Mouse (Mus musculus) embryonic facial prominence, embryonic 12.5 days (tissue): Measurements from ENCODE around the gene BC030867. TPM values are rescaled to one million over a fixed set of nuclear protein-coding genes. Genes with fewer than 3 reads are reported as not detected.

ENCODE experiments used
- ATAC-seq: fragments of 200-750 bp; cut with Nextera tagmentation; 2 replicates; pipeline ENCODE4 v1.8.0; 2017; ENCODE audit not compliant: insufficient number of reproducible peaks, insufficient read depth, low FRiP score, low TSS enrichment
- H3K27ac ChIP-seq: fragments of 300-500 bp; sonication (generic); 2 replicates; pipeline ENCODE4 v1.5.1; 2016; ENCODE audit warnings: mild to moderate bottlenecking
- H3K27me3 ChIP-seq: fragments of 300-500 bp; sonication (generic); 2 replicates; pipeline ENCODE4 v1.6.1; 2016; ENCODE audit warnings: mild to moderate bottlenecking, moderate library complexity
- H3K36me3 ChIP-seq: fragments of 300-500 bp; sonication (generic); 2 replicates; pipeline ENCODE4 v1.6.1; 2016; ENCODE audit warnings: mild to moderate bottlenecking
- H3K4me1 ChIP-seq: fragments of 300-500 bp; sonication (generic); 2 replicates; pipeline ENCODE4 v1.6.1; 2016
- H3K4me2 ChIP-seq: fragments of 300-500 bp; sonication (generic); replicated peaks from 2 replicates; pipeline ENCODE4 v1.6.1; 2016; ENCODE audit warnings: mild to moderate bottlenecking, moderate library complexity
- H3K4me3 ChIP-seq: fragments of 300-500 bp; sonication (generic); 2 replicates; pipeline ENCODE4 v1.5.1; 2016; ENCODE audit warnings: mild to moderate bottlenecking
- H3K9ac ChIP-seq: fragments of 300-500 bp; sonication (generic); 2 replicates; pipeline ENCODE4 v1.6.1; 2016; ENCODE audit warnings: mild to moderate bottlenecking, moderate library complexity
- H3K9me3 ChIP-seq: fragments of 300-500 bp; sonication (generic); 2 replicates; pipeline ENCODE4 v1.6.1; 2016; ENCODE audit warnings: mild to moderate bottlenecking, moderate library complexity
- WGBS: fragments of 180-500 bp; shearing (Covaris S2); methylation state at CpG from one replicate; pipeline ENCODE4 v1.1.7; 2016; 5-methylcytosine and 5-hydroxymethylcytosine counted together
- polyA plus RNA-seq: library from polyadenylated mRNA; unstranded; fragments of >200 nt; fragmentation: Nextera tagmentation; extraction: Ambion mirVana; gene quantifications from 2 replicates; pipeline ENCODE4 v1.2.1, GENCODE M21; 2016

Gene BC030867
- polyA plus RNA-seq, 1 experiment from 2014 or later: 21.7 TPM

GRCm38 (mm10) chr11:102215511-102215910, 33.2 kb upstream of the BC030867 start:
- Histone ChIP-seq H3K4me3 (no peak overlapping the region), H3K36me3 (0 out of 2 replicates have a peak, but pooled peaks cover 2% of the 10 kb centered on the region), H3K4me1 (peaks cover 79% of the 10 kb centered on the region), H3K27me3 (no peaks in the 10 kb centered on the region), H3K9me3 (no peaks in the 10 kb centered on the region), H3K4me2 (0 out of 2 replicates have a peak overlapping the region, but pooled peaks have one; percentile 9), H3K9ac (no peak overlapping the region), H3K27ac (no peak overlapping the region)
- no peak for ATAC-seq
- 64% methylated on average over 11 of the region's 11 CpGs for WGBS

GRCm38 (mm10) chr11:102216056-102216885, 32.4 kb upstream of the BC030867 start:
- peak overlapping the region; percentile 63 for H3K27ac ChIP-seq
- peaks cover 5% of the 10 kb centered on the region; the same call in 1 of the 2 replicates for H3K36me3 ChIP-seq
- no peak for ATAC-seq
- H3K4me3 ChIP-seq: no peak overlapping the region
- peaks cover 76% of the 10 kb centered on the region for H3K4me1 ChIP-seq
- H3K9ac ChIP-seq: 0 out of 2 replicates have a peak overlapping the region, but pooled peaks have one; percentile 4
- no peaks in the 10 kb centered on the region for H3K9me3 ChIP-seq
- no peaks in the 10 kb centered on the region for H3K27me3 ChIP-seq
- H3K4me2 ChIP-seq: peak overlapping the region; percentile 64
- 36% methylated on average over 12 of the region's 12 CpGs for WGBS

GRCm38 (mm10) chr11:102216886-102217240, 31.8 kb upstream of the BC030867 start:
- peak overlapping the region; percentile 64 for H3K4me2 ChIP-seq
- H3K27me3 ChIP-seq: no peaks in the 10 kb centered on the region
- H3K9me3 ChIP-seq: no peaks in the 10 kb centered on the region
- peak overlapping the region; percentile 37; the same call in 1 of the 2 replicates for H3K27ac ChIP-seq
- H3K4me3 ChIP-seq: no peak overlapping the region
- peaks cover 71% of the 10 kb centered on the region for H3K4me1 ChIP-seq
- no peak for ATAC-seq
- 0 out of 2 replicates have a peak overlapping the region, but pooled peaks have one; percentile 4 for H3K9ac ChIP-seq
- peaks cover 11% of the 10 kb centered on the region; the same call in 1 of the 2 replicates for H3K36me3 ChIP-seq
- WGBS: 52% methylated on average over 5 of the region's 5 CpGs

- peak overlapping the region; percentile 64 for H3K4me2 ChIP-seq
- H3K9ac ChIP-seq: no peak overlapping the region
- H3K4me3 ChIP-seq: peak overlapping the region; percentile 1; the same call in 1 of the 2 replicates
- H3K27ac ChIP-seq: no peak overlapping the region
- no peak for ATAC-seq
- H3K9me3 ChIP-seq: no peaks in the 10 kb centered on the region
- 72% methylated on average over 6 of the region's 6 CpGs for WGBS
- H3K27me3 ChIP-seq: no peaks in the 10 kb centered on the region
- H3K4me1 ChIP-seq: peaks cover 66% of the 10 kb centered on the region
- peaks cover 13% of the 10 kb centered on the region; the same call in 1 of the 2 replicates for H3K36me3 ChIP-seq
Observed at GRCm38 (mm10) chr11:102217396-102217795, 31.3 kb upstream of the BC030867 start.

- peaks cover 13% of the 10 kb centered on the region; the same call in 1 of the 2 replicates for H3K36me3 ChIP-seq
- H3K9me3 ChIP-seq: no peaks in the 10 kb centered on the region
- peak overlapping the region; percentile 91 for H3K27ac ChIP-seq
- peak overlapping the region; percentile 55 for H3K9ac ChIP-seq
- H3K4me3 ChIP-seq: peak overlapping the region; percentile 32
- no peak for ATAC-seq
- H3K27me3 ChIP-seq: no peaks in the 10 kb centered on the region
- 61% methylated on average over 7 of the region's 7 CpGs for WGBS
- H3K4me1 ChIP-seq: peaks cover 67% of the 10 kb centered on the region
- H3K4me2 ChIP-seq: peak overlapping the region; percentile 64
Observed at GRCm38 (mm10) chr11:102217876-102218430, 30.7 kb upstream of the BC030867 start.

GRCm38 (mm10) chr11:102218783-102219182, 29.9 kb upstream of the BC030867 start:
- Histone ChIP-seq H3K27me3 (no peaks in the 10 kb centered on the region), H3K4me2 (peak overlapping the region; percentile 64), H3K36me3 (peaks cover 13% of the 10 kb centered on the region; the same call in 1 of the 2 replicates), H3K9me3 (no peaks in the 10 kb centered on the region), H3K9ac (peak overlapping the region; percentile 55), H3K4me1 (peaks cover 67% of the 10 kb centered on the region), H3K4me3 (peak overlapping the region; percentile 32), H3K27ac (peak overlapping the region; percentile 91)
- peak; percentile 74 for ATAC-seq
- WGBS: 0% methylated on average over 10 of the region's 10 CpGs

- H3K9me3 ChIP-seq: no peaks in the 10 kb centered on the region
- peaks cover 13% of the 10 kb centered on the region; the same call in 1 of the 2 replicates for H3K36me3 ChIP-seq
- H3K4me1 ChIP-seq: peaks cover 64% of the 10 kb centered on the region
- H3K27me3 ChIP-seq: no peaks in the 10 kb centered on the region
- 0 out of 2 replicates have a peak, but pooled peaks have one; percentile 2 for ATAC-seq
- H3K9ac ChIP-seq: peak overlapping the region; percentile 55
- H3K4me2 ChIP-seq: peak overlapping the region; percentile 64
- WGBS: 69% methylated on average over 14 of the region's 14 CpGs
- H3K27ac ChIP-seq: peak overlapping the region; percentile 91
- H3K4me3 ChIP-seq: peak overlapping the region; percentile 32
Observed at GRCm38 (mm10) chr11:102219247-102219993, 29.3 kb upstream of the BC030867 start.

GRCm38 (mm10) chr11:102219994-102220346, 28.7 kb upstream of the BC030867 start:
- Histone ChIP-seq H3K4me2 (no peak overlapping the region), H3K27ac (peak overlapping the region; percentile 25; the same call in 1 of the 2 replicates), H3K4me3 (no peak overlapping the region), H3K36me3 (peaks cover 13% of the 10 kb centered on the region; the same call in 1 of the 2 replicates), H3K4me1 (peaks cover 64% of the 10 kb centered on the region), H3K27me3 (no peaks in the 10 kb centered on the region), H3K9ac (no peak overlapping the region), H3K9me3 (no peaks in the 10 kb centered on the region)
- no peak for ATAC-seq
- 77% methylated on average over 4 of the region's 4 CpGs for WGBS

GRCm38 (mm10) chr11:102220451-102220850, 28.2 kb upstream of the BC030867 start:
- Histone ChIP-seq H3K4me2 (no peak overlapping the region), H3K36me3 (peaks cover 13% of the 10 kb centered on the region; the same call in 1 of the 2 replicates), H3K4me1 (peaks cover 64% of the 10 kb centered on the region), H3K27me3 (no peaks in the 10 kb centered on the region), H3K9ac (no peak overlapping the region), H3K4me3 (no peak overlapping the region), H3K9me3 (no peaks in the 10 kb centered on the region), H3K27ac (peak overlapping the region; percentile 25; the same call in 1 of the 2 replicates)
- ATAC-seq: no peak
- WGBS: 68% methylated on average over 6 of the region's 6 CpGs

- 86% methylated on average over 8 of the region's 8 CpGs for WGBS
- Histone ChIP-seq H3K4me2 (no peak overlapping the region), H3K9ac (no peak overlapping the region), H3K4me3 (no peak overlapping the region), H3K27me3 (no peaks in the 10 kb centered on the region), H3K9me3 (no peaks in the 10 kb centered on the region), H3K27ac (no peak overlapping the region; the same call in 1 of the 2 replicates), H3K4me1 (peaks cover 57% of the 10 kb centered on the region), H3K36me3 (peaks cover 13% of the 10 kb centered on the region; the same call in 1 of the 2 replicates)
- ATAC-seq: no peak
Observed at GRCm38 (mm10) chr11:102221243-102221953, 27.3 kb upstream of the BC030867 start.

- H3K4me3 ChIP-seq: no peak overlapping the region
- H3K36me3 ChIP-seq: peaks cover 13% of the 10 kb centered on the region; the same call in 1 of the 2 replicates
- H3K9ac ChIP-seq: no peak overlapping the region
- peaks cover 59% of the 10 kb centered on the region for H3K4me1 ChIP-seq
- 70% methylated on average over 8 of the region's 8 CpGs for WGBS
- no peaks in the 10 kb centered on the region for H3K9me3 ChIP-seq
- H3K4me2 ChIP-seq: no peak overlapping the region
- H3K27me3 ChIP-seq: no peaks in the 10 kb centered on the region
- no peak for ATAC-seq
- no peak overlapping the region; the same call in 1 of the 2 replicates for H3K27ac ChIP-seq
Observed at GRCm38 (mm10) chr11:102221954-102222351, 26.7 kb upstream of the BC030867 start.
